Mouse (Mus musculus) testis, adult 2 months (tissue): ENCODE results near the gene Rrm1.

Experiments
- CTCF ChIP-seq: fragments of 200-500 bp; IDR thresholded peaks from 2 replicates; pipeline ENCODE4 v1.5.1; 2012; ENCODE audit warnings: low read depth, mild to moderate bottlenecking, inconsistent platforms, low read length, moderate library complexity; ENCODE audit not compliant: control insufficient read depth, insufficient read depth, insufficient replicate concordance
- POLR2A ChIP-seq: fragments of 200-500 bp; IDR thresholded peaks from 2 replicates; pipeline ENCODE4 v1.6.1; 2012; ENCODE audit warnings: low read depth, mild to moderate bottlenecking, inconsistent platforms, low read length, moderate library complexity; ENCODE audit not compliant: control insufficient read depth

GRCm38 (mm10) chr7:102483665-102484064, 42.2 kb downstream of the Rrm1 start:
- TF ChIP-seq POLR2A, result no peak
- TF ChIP-seq CTCF, result no peak
